Comparison of ENCODE assay signal across 15 mouse cellular contexts in the genomic region with DNA sequence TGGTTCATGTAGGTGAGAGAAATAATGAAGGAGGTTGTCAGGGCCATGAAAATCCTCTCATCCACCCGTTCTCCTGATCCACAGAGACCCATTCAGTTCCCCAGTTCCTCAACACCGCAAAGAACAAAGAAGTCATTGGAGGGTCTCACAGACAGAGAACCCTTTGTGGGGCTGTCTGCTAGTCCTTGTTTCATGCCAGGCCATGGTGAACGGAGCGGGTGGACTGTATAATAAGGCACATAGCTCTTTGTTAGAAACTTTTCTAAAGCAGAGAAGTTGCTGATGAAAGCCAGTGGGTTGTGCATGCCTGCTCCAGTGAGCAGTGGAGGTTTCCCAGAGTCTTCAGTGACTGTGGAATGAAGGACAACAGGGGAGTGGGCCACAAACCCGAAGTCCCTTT.
DNase-seq lines count a peak whose midpoint lies in the region; ATAC-seq and TF ChIP-seq lines count a peak whose summit lies in the region.
"Had no signal": no experiment of that assay in that cellular context is flagged by ENCODE, and none has a peak within 500 bp of the region (broad histone marks: within the 10 kb centered on the region; RNA-seq: fewer than 3 reads in every experiment).

No protein-coding gene starts in this region.

- H3K4me2 ChIP-seq in forebrain, embryonic 13.5 days: no peak overlapping the region
- no peak overlapping the region for H3K4me2 ChIP-seq in hindbrain, postnatal 0 days (ENCODE audit: low read depth, low read length)
- H3K4me2 ChIP-seq in heart, embryonic 11.5 days: no peak overlapping the region
- H3K4me2 ChIP-seq: heart, embryonic 12.5 days; liver, embryonic 12.5 days had no signal

- no peaks in the 10 kb centered on the region for H3K36me3 ChIP-seq in forebrain, embryonic 13.5 days (ENCODE audit: poor library complexity, severe bottlenecking)
- no peaks in the 10 kb centered on the region for H3K36me3 ChIP-seq in hindbrain, postnatal 0 days (ENCODE audit: insufficient read depth, low read length)
- H3K36me3 ChIP-seq in heart, embryonic 11.5 days (ENCODE audit: control insufficient read depth, insufficient read depth, low read length): no peaks in the 10 kb centered on the region
- H3K36me3 ChIP-seq: G1E; heart, embryonic 12.5 days; liver, embryonic 12.5 days had no signal

- no peaks in the 10 kb centered on the region for H3K27me3 ChIP-seq in forebrain, embryonic 13.5 days
- H3K27me3 ChIP-seq in hindbrain, postnatal 0 days (ENCODE audit: insufficient read depth, low read length): no peaks in the 10 kb centered on the region
- no peaks in the 10 kb centered on the region for H3K27me3 ChIP-seq in heart, embryonic 11.5 days (ENCODE audit: control insufficient read depth, insufficient read depth, low read length)
- H3K27me3 ChIP-seq: heart, embryonic 12.5 days; liver, embryonic 12.5 days had no signal

- no peak for TF ChIP-seq CTCF in hindbrain, postnatal 0 days (IDR thresholded peaks at IDR 0.05; ENCODE audit: low read depth)

- H3K27ac ChIP-seq in forebrain, embryonic 13.5 days: no peak overlapping the region
- H3K27ac ChIP-seq in hindbrain, postnatal 0 days: 0 out of 2 replicates have a peak overlapping the region, but pooled peaks have one; percentile 15
- H3K27ac ChIP-seq in heart, embryonic 11.5 days (ENCODE audit: low read depth, low read length): no peak overlapping the region
- H3K27ac ChIP-seq: liver, embryonic 12.5 days had no signal

- peaks cover 6% of the 10 kb centered on the region; the same call in 1 of the 2 replicates for H3K4me1 ChIP-seq in forebrain, embryonic 13.5 days
- H3K4me1 ChIP-seq in hindbrain, postnatal 0 days (ENCODE audit: insufficient read depth, low read length): no peaks in the 10 kb centered on the region
- no peaks in the 10 kb centered on the region for H3K4me1 ChIP-seq in heart, embryonic 11.5 days (ENCODE audit: control insufficient read depth, insufficient read depth, low read length)
- H3K4me1 ChIP-seq: heart, embryonic 12.5 days; liver, embryonic 12.5 days had no signal

- 20% methylated on average over 5 of the region's 5 CpGs for WGBS in forebrain, embryonic 13.5 days
- 22% methylated on average over 5 of the region's 5 CpGs for WGBS in hindbrain, postnatal 0 days
- 69% methylated on average over 5 of the region's 5 CpGs for WGBS in heart, embryonic 11.5 days (ENCODE audit: insufficient replicate concordance)

- no peak overlapping the region for H3K4me3 ChIP-seq in forebrain, embryonic 13.5 days
- H3K4me3 ChIP-seq in hindbrain, postnatal 0 days (ENCODE audit: low read length): no peak overlapping the region
- no peak overlapping the region for H3K4me3 ChIP-seq in heart, embryonic 11.5 days (ENCODE audit: low read depth, low read length)
- H3K4me3 ChIP-seq: heart, embryonic 12.5 days; liver, embryonic 12.5 days had no signal

- DNase-seq in embryo, embryonic 10 days (ENCODE audit: low spot score): peak; percentile 15
- no peak for DNase-seq in embryo, embryonic 9.5 days (ENCODE audit: extremely low spot score)
- DNase-seq in Muller cell, postnatal 12 days (ENCODE audit: inconsistent ontology term): peak; percentile 40
- peak; percentile 46 for DNase-seq in hindbrain, postnatal 0 days (ENCODE audit: low spot score)
- no peak for DNase-seq in adrenal gland, postnatal 14 days
- DNase-seq: lung, postnatal 14 days; right cerebral cortex, postnatal 14 days had no signal

- ATAC-seq in forebrain, embryonic 13.5 days: peak; percentile 87
- peak; percentile 88 for ATAC-seq in hindbrain, postnatal 0 days
- no peak for ATAC-seq in heart, embryonic 11.5 days (replicated peaks; ENCODE audit: insufficient number of reproducible peaks, low FRiP score, low TSS enrichment)
- no peak for ATAC-seq in CD4-positive, CD25-positive, alpha-beta regulatory T cell, adult 4 months
- ATAC-seq: activated CD4-positive, CD25-positive, alpha-beta regulatory T cell, adult 4 months; intestine, embryonic 16.5 days; liver, embryonic 12.5 days had no signal

- no peaks in the 10 kb centered on the region for H3K9me3 ChIP-seq in forebrain, embryonic 13.5 days (replicated peaks)
- H3K9me3 ChIP-seq in hindbrain, postnatal 0 days (ENCODE audit: low read length): no peaks in the 10 kb centered on the region
- H3K9me3 ChIP-seq in heart, embryonic 11.5 days (replicated peaks; ENCODE audit: control insufficient read depth, low read length): no peaks in the 10 kb centered on the region
- H3K9me3 ChIP-seq: heart, embryonic 12.5 days; liver, embryonic 12.5 days had no signal

- no peak overlapping the region for H3K9ac ChIP-seq in forebrain, embryonic 13.5 days
- H3K9ac ChIP-seq in hindbrain, postnatal 0 days (replicated peaks; ENCODE audit: low read length): no peak overlapping the region
- no peak overlapping the region for H3K9ac ChIP-seq in heart, embryonic 11.5 days (ENCODE audit: low read depth, low read length)
- H3K9ac ChIP-seq: heart, embryonic 12.5 days; liver, embryonic 12.5 days had no signal

Comparison
In these comparisons a context has a peak if more than half of its experiments do, and no peak if none do; other contexts are left out.
1. DNase-seq: peak in embryo, embryonic 10 days (single experiment), Muller cell, postnatal 12 days (single experiment) and hindbrain, postnatal 0 days (single experiment); none in embryo, embryonic 9.5 days (single experiment) and adrenal gland, postnatal 14 days (single experiment).
2. ATAC-seq: peak in forebrain, embryonic 13.5 days (single experiment) and hindbrain, postnatal 0 days (single experiment); none in heart, embryonic 11.5 days (single experiment) and CD4-positive, CD25-positive, alpha-beta regulatory T cell, adult 4 months (single experiment).